Mouse (Mus musculus): Measurements from ENCODE around the gene Clmn. TPM values are rescaled to one million over a fixed set of nuclear protein-coding genes. Genes with fewer than 3 reads are reported as not detected.
"Not testable (repeated sequence)": the region's sequence is repeated elsewhere in the genome, so short reads cannot be mapped to it uniquely, and the experiment has no call there.

The Clmn gene
- polyA plus RNA-seq, 1 experiment: 6.1 TPM

DNA sequence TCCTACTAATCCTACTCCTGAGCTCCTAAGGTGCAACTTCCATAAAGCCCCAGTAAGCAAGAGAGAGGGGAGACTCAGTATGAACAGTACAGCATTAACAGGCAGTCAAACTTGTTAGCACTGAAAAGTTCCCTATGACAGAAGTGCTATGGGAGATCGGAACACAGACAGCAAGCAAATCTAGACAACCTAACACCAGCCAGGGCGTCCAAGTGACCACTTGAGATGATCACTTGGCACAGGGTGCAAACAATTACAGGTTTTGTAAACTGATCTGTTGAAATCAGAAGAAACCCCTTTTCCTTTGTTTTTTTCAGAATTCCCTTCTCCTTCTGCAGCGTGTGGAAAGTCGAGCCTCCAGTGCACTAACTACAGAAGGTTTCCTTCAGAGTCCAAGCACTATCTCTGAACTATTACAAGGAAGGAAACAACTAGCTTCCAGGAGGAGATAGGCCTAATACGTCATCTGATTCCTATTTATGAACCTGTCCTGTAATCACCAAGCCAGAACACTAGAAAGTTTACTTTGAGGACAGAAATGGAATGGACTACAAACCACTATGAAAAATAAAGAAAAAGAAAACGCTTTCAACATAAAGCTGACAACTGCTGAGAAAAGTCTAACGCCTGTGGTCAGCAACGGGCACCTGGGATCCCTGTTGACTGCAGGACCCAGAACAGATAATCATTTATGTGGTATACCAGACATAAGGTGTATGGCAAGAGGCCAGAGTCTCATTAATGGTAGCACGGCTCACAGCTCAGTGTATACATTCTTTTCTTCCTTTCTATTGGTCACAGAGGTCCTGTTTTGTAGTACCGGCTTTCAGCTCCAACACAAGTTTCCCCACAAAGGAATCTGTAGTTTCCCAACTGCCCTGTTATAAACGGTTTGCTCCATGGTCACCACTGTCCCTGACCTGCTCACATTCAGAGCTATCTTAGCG, 123.8 kb downstream of the Clmn start:
- 46% methylated on average over 12 of the region's 12 CpGs for WGBS

DNA sequence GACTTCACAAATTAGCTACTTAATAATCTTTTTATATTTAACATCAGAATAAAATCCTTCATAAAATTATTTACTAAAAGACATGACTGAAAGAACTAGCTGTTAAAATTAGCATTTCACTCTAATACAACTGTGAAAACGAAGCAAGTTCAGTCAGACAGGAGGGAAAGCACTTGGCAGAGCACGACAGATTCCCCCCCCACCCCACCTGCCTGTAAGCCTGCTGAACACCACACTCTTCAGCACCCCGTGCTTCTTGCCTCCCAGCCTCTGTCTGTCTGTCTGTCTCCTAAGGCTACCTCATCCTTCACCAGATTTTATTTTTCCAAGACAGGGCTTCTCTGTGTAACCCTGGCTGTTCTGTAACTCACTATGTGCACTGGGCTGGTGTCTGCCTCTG, 125.9 kb downstream of the Clmn start:
- no peak for TF ChIP-seq POLR2A (IDR thresholded peaks at IDR 0.05; ENCODE audit: borderline replicate concordance, extremely low read depth, low read depth, low read length)
- TF ChIP-seq CTCF (IDR thresholded peaks at IDR 0.05; ENCODE audit: insufficient read depth, low read length): no peak
- H3K4me3 ChIP-seq (replicated peaks; ENCODE audit: extremely low read depth, low read depth, low read length): no peak overlapping the region
- 45% methylated on average over 3 of the region's 3 CpGs for WGBS
- no peak for DNase-seq
- H3K4me1 ChIP-seq (ENCODE audit: control insufficient read depth, insufficient read depth, low read length): peaks cover 24% of the 10 kb centered on the region

More for the DNA sequence above, 123.8 kb downstream of the Clmn start:
- TF ChIP-seq POLR2A (IDR thresholded peaks at IDR 0.05; ENCODE audit: borderline replicate concordance, extremely low read depth, low read depth, low read length): no peak
- TF ChIP-seq CTCF (IDR thresholded peaks at IDR 0.05; ENCODE audit: insufficient read depth, low read length): no peak
- no peak for DNase-seq
- Histone ChIP-seq H3K4me1 (ENCODE audit: control insufficient read depth, insufficient read depth, low read length) (peaks cover 17% of the 10 kb centered on the region), H3K4me3 (replicated peaks; ENCODE audit: extremely low read depth, low read depth, low read length) (no peak overlapping the region)

DNA sequence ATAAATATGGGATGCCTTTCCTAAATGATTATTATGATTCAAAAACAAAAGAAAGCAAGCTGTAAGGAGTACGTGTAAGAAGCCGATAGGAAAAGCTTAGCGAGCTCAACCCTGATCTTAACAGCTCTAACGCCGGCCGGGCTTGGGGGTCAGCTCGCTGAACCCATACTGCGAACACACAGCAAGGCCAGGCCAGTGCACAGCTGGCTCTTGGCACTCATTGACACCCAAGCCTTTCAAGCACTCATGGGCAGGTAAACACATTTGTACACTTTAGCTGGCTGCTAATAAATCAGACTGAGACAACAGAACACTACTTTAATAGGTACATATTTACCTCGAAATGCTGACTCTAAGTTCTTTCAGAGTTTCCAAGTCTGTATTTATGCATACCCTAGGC, 126.4 kb downstream of the Clmn start:
- no peak for DNase-seq
- H3K4me3 ChIP-seq (replicated peaks; ENCODE audit: extremely low read depth, low read depth, low read length): no peak overlapping the region
- H3K4me1 ChIP-seq (ENCODE audit: control insufficient read depth, insufficient read depth, low read length): peaks cover 24% of the 10 kb centered on the region
- 53% methylated on average over 9 of the region's 9 CpGs for WGBS
- TF ChIP-seq CTCF (IDR thresholded peaks at IDR 0.05; ENCODE audit: insufficient read depth, low read length): no peak

DNA sequence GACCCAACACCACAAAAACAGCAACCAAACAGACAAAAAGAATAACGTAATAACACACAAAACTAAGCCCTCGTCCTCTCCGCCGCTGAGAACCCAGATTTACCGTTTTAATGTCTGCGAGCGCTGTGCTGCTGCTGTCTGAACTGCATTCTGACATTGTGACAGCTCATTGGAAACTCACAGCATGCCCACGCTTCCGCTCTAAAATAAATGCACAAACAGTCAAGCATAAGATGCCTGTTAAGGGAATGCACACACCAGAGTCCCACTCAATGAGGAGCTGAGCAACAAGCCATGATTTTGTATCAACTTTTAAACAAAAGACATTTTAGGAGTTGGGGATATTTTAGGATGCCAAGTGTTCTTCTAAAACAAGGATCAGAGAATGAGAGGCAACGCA, 127.2 kb downstream of the Clmn start:
- DNase-seq: no peak
- TF ChIP-seq POLR2A (IDR thresholded peaks at IDR 0.05; ENCODE audit: borderline replicate concordance, extremely low read depth, low read depth, low read length): no peak
- TF ChIP-seq CTCF (IDR thresholded peaks at IDR 0.05; ENCODE audit: insufficient read depth, low read length): no peak
- peaks cover 24% of the 10 kb centered on the region for H3K4me1 ChIP-seq (ENCODE audit: control insufficient read depth, insufficient read depth, low read length)
- no peak overlapping the region for H3K4me3 ChIP-seq (replicated peaks; ENCODE audit: extremely low read depth, low read depth, low read length)
- 89% methylated on average over 10 of the region's 10 CpGs for WGBS

DNA sequence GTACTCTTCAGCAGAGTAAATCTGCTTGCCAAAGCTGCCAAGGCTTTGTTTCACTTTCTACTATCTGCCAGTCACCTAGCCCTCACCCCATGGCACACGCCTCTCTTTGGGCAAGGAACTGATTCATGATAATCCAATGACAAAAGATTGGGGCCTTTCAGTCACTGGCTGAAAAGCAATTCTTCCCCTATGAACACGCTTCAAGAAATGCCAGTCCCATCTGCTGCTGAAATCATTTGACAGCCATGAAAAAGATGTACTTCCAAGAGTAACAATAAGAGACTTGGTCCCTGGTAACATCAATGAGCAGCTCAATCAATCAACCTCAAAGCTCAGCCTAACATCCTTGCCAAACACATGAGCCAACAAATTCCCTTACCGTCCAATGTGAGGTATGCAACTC, 128.9 kb downstream of the Clmn start:
- TF ChIP-seq POLR2A (IDR thresholded peaks at IDR 0.05; ENCODE audit: borderline replicate concordance, extremely low read depth, low read depth, low read length) (no peak), CTCF (IDR thresholded peaks at IDR 0.05; ENCODE audit: insufficient read depth, low read length) (no peak)
- DNase-seq: no peak
- H3K4me3 ChIP-seq (replicated peaks; ENCODE audit: extremely low read depth, low read depth, low read length): no peak overlapping the region
- peaks cover 18% of the 10 kb centered on the region for H3K4me1 ChIP-seq (ENCODE audit: control insufficient read depth, insufficient read depth, low read length)
- 46% methylated on average over 3 of the region's 3 CpGs for WGBS

DNA sequence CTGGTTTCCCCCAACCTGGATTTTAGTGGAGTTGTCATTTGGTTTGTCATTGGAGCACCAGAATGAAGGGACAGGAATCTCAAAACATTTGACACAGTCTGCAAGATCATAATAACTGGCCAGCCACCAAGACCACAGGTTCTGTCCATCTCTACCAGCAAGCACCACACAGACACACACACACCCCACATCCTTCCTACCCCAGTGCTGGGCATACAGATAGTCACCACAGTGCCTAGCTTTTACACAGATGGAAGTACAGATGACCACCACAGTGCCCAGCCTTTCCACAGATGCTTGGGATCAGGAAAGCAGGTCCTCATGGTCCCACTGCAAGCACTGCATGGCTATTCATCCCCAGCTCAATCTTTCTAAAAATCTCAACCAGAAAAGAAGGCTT, 131.7 kb downstream of the Clmn start:
- DNase-seq: no peak
- Histone ChIP-seq H3K4me3 (replicated peaks; ENCODE audit: extremely low read depth, low read depth, low read length) (no peak overlapping the region), H3K4me1 (ENCODE audit: control insufficient read depth, insufficient read depth, low read length) (peaks cover 11% of the 10 kb centered on the region)
- TF ChIP-seq POLR2A (IDR thresholded peaks at IDR 0.05; ENCODE audit: borderline replicate concordance, extremely low read depth, low read depth, low read length) (no peak), CTCF (IDR thresholded peaks at IDR 0.05; ENCODE audit: insufficient read depth, low read length) (no peak)

DNA sequence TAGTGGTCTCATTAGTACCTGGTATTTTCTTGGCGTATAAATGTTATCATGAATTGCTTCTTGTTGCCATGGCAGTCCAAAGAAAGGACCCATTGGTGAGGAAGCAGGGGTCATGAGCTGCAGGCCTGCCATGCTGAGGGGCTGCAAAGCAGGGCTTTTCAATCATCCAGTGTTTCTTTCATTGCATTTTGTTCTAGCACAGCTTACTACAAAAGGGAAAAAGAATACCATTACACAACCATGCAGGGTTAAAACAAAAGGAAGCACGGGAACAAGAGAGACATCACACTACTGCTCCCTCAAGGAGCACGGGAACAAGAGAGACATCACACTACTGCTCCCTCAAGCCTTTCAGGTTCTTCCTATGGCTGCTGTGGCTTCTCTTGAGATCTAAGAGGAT, 133.1 kb downstream of the Clmn start:
- no peak for TF ChIP-seq CTCF (IDR thresholded peaks at IDR 0.05; ENCODE audit: insufficient read depth, low read length)
- no peak for TF ChIP-seq POLR2A (IDR thresholded peaks at IDR 0.05; ENCODE audit: borderline replicate concordance, extremely low read depth, low read depth, low read length)
- DNase-seq: no peak
- H3K4me1 ChIP-seq (ENCODE audit: control insufficient read depth, insufficient read depth, low read length): peaks cover 10% of the 10 kb centered on the region
- 86% methylated on average over 3 of the region's 3 CpGs for WGBS
- H3K4me3 ChIP-seq (replicated peaks; ENCODE audit: extremely low read depth, low read depth, low read length): no peak overlapping the region

DNA sequence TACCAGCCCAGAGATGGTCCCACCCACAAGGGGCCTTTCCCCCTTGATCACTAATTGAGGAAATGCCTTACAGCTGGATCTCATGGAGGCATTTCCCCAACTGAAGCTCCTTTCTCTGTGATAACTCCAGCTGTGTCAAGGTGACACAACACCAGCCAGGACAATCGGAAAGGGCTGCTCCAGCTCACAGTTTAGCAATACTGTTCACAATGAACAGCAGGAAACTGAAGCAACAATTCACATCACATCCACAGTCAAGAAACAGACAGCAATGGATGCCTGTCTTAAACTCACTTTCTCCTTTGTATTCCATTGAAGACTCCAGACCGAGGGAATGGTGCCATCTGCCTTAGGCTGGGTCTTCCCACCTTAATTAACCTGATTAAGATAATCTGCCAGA, 138.4 kb downstream of the Clmn start:
- WGBS: 84% methylated on average over 2 of the region's 2 CpGs

DNA sequence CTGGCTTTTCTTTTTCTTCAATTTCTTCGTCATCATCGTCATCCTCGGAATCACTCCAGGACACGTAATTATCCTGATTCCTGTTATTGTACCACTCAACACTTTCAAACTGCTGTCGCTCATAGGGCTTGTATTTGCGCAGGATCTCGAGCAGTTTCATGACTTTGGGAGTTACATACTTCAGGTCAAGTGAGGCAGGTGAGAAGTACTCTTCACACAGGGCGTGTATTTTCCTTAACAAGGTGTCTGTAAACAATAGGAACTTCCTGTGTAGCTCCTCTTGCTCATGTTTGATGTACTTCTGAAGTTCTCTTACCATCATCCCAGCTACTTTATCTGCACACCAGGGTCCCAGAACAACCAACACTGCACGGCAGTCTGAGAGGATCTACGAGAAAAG, 142.8 kb downstream of the Clmn start:
- no peak for TF ChIP-seq CTCF (IDR thresholded peaks at IDR 0.05; ENCODE audit: insufficient read depth, low read length)
- no peak for TF ChIP-seq POLR2A (IDR thresholded peaks at IDR 0.05; ENCODE audit: borderline replicate concordance, extremely low read depth, low read depth, low read length)
- Histone ChIP-seq H3K4me3 (replicated peaks; ENCODE audit: extremely low read depth, low read depth, low read length) (no peak overlapping the region), H3K4me1 (ENCODE audit: control insufficient read depth, insufficient read depth, low read length) (no peaks in the 10 kb centered on the region)
- 65% methylated on average over 10 of the region's 10 CpGs for WGBS
- no peak for DNase-seq

More for the DNA sequence above, 138.4 kb downstream of the Clmn start:
- H3K4me3 ChIP-seq (replicated peaks; ENCODE audit: extremely low read depth, low read depth, low read length); DNase-seq; H3K4me1 ChIP-seq (ENCODE audit: control insufficient read depth, insufficient read depth, low read length): not testable (repeated sequence)

DNA sequence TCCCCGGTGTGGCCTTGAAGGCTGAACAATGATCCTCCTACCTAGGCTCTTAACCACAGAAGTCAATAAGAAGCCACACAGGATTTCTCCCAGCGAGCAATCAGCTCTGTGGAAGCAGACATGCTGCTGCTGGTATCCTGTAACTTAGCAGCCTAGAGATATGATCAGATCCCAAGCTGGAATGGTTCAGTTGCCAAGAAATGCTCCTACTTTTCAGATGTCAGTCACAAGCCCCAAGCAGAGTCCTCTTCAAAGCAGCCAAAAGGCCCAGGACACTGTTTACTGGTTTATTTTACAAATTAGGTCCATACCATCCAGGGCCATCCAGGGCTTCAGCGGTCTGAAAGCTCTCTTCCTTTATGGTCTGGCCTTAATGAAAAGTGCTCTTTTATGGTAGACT, 143.9 kb downstream of the Clmn start:
- no peak for TF ChIP-seq POLR2A (IDR thresholded peaks at IDR 0.05; ENCODE audit: borderline replicate concordance, extremely low read depth, low read depth, low read length)
- no peak for TF ChIP-seq CTCF (IDR thresholded peaks at IDR 0.05; ENCODE audit: insufficient read depth, low read length)
- 96% methylated on average over 3 of the region's 3 CpGs for WGBS
- no peak for DNase-seq
- no peaks in the 10 kb centered on the region for H3K4me1 ChIP-seq (ENCODE audit: control insufficient read depth, insufficient read depth, low read length)
- no peak overlapping the region for H3K4me3 ChIP-seq (replicated peaks; ENCODE audit: extremely low read depth, low read depth, low read length)

Measured in lung, adult 2 months (tissue).